Mouse (Mus musculus): ENCODE data around the gene Gm6096.

Gm6096 gene

GRCm38 (mm10) chr7:34276066-34276465, 25.2 kb downstream of the Gm6096 start:
- in situ Hi-C loops (cut with MboI; ENCODE audit: low pct_unique_long_range_greater_than_20kb in 1 of 2, low sequenced_read_pairs in 2 of 2, unreplicated experiment in 1 of 2) = no loop called here

GRCm38 (mm10) chr7:34277656-34278055, 26.8 kb downstream of the Gm6096 start:
- in situ Hi-C loops (cut with MboI; ENCODE audit: low pct_unique_long_range_greater_than_20kb in 1 of 2, low sequenced_read_pairs in 2 of 2, unreplicated experiment in 1 of 2) = no loop called here

GRCm38 (mm10) chr7:34290450-34291151, 39.8 kb downstream of the Gm6096 start:
- in situ Hi-C loops (cut with MboI; ENCODE audit: low pct_unique_long_range_greater_than_20kb in 1 of 2, low sequenced_read_pairs in 2 of 2, unreplicated experiment in 1 of 2) = no loop called here

- in situ Hi-C loops (cut with MboI; ENCODE audit: low pct_unique_long_range_greater_than_20kb in 1 of 2, low sequenced_read_pairs in 2 of 2, unreplicated experiment in 1 of 2) = no loop called here
Observed at GRCm38 (mm10) chr7:34291265-34291664, 40.4 kb downstream of the Gm6096 start.

- in situ Hi-C loops (cut with MboI; ENCODE audit: low pct_unique_long_range_greater_than_20kb in 1 of 2, low sequenced_read_pairs in 2 of 2, unreplicated experiment in 1 of 2) = no loop called here
Observed at GRCm38 (mm10) chr7:34292633-34293032, 41.8 kb downstream of the Gm6096 start.

- in situ Hi-C loops (cut with MboI; ENCODE audit: low pct_unique_long_range_greater_than_20kb in 1 of 2, low sequenced_read_pairs in 2 of 2, unreplicated experiment in 1 of 2) = no loop called here
Observed at GRCm38 (mm10) chr7:34296124-34296523, 45.3 kb downstream of the Gm6096 start.

- in situ Hi-C loops (cut with MboI; ENCODE audit: low pct_unique_long_range_greater_than_20kb in 1 of 2, low sequenced_read_pairs in 2 of 2, unreplicated experiment in 1 of 2) = no loop called here
Observed at GRCm38 (mm10) chr7:34298818-34299217, 48.0 kb downstream of the Gm6096 start.

Data from mouse embryonic stem cell (cell line).